Mouse (Mus musculus): ENCODE measurements at regions not wholly inside any gene's neighbourhood (a gene's known extent, or its start where the extent isn't known, plus 50 kb on each side); places are given as distances from the start of the nearest gene placed in this dataset.

GRCm38 (mm10) chr11:112982802-112983591, 201.0 kb downstream of the Sox9 start:
- no peak for DNase-seq

GRCm38 (mm10) chr11:112986029-112986573, 204.1 kb downstream of the Sox9 start:
- no peak for DNase-seq

GRCm38 (mm10) chr11:112987782-112988181, 205.8 kb downstream of the Sox9 start:
- DNase-seq, result no peak

- no peak for DNase-seq
Observed at GRCm38 (mm10) chr11:112988900-112989299, 206.9 kb downstream of the Sox9 start.

- no peak for DNase-seq
Observed at GRCm38 (mm10) chr11:112989981-112990512, 208.0 kb downstream of the Sox9 start.

GRCm38 (mm10) chr11:112990751-112991150, 208.7 kb downstream of the Sox9 start:
- no peak for DNase-seq

GRCm38 (mm10) chr11:112991862-112992261, 209.8 kb downstream of the Sox9 start:
- DNase-seq, result no peak

- DNase-seq, result no peak
Observed at GRCm38 (mm10) chr11:112998777-112999583, 217.0 kb downstream of the Sox9 start.

- DNase-seq, result no peak
Observed at GRCm38 (mm10) chr11:113001071-113001470, 219.0 kb downstream of the Sox9 start.

GRCm38 (mm10) chr11:113005895-113006294, 223.9 kb downstream of the Sox9 start:
- no peak for DNase-seq

GRCm38 (mm10) chr11:113008521-113008920, 226.5 kb downstream of the Sox9 start:
- DNase-seq, result no peak

GRCm38 (mm10) chr11:113009376-113009775, 227.4 kb downstream of the Sox9 start:
- DNase-seq, result no peak

GRCm38 (mm10) chr11:113010906-113011305, 228.9 kb downstream of the Sox9 start:
- DNase-seq, result no peak

GRCm38 (mm10) chr11:113014186-113015010, 232.4 kb downstream of the Sox9 start:
- DNase-seq, result no peak

GRCm38 (mm10) chr11:113015686-113016304, 233.8 kb downstream of the Sox9 start:
- DNase-seq, result no peak

- DNase-seq, result no peak
Observed at GRCm38 (mm10) chr11:113016801-113017715, 235.0 kb downstream of the Sox9 start.

GRCm38 (mm10) chr11:113021533-113021932, 239.5 kb downstream of the Sox9 start:
- DNase-seq, result no peak

- DNase-seq, result no peak
Observed at GRCm38 (mm10) chr11:113026994-113027393, 245.0 kb downstream of the Sox9 start.

- no peak for DNase-seq
Observed at GRCm38 (mm10) chr11:113028235-113028919, 246.4 kb downstream of the Sox9 start.

GRCm38 (mm10) chr11:113031405-113031804, 249.4 kb downstream of the Sox9 start:
- DNase-seq, result no peak

Data from adrenal gland, adult 8-10 months (tissue).